Mouse (Mus musculus) olfactory bulb, adult 2 months (tissue): ENCODE data around the gene Pid1. TPM values are rescaled to one million over a fixed set of nuclear protein-coding genes. Genes with fewer than 3 reads are reported as not detected.

Experiments used
- H3K27ac ChIP-seq: fragments of 200-500 bp; 2 replicates; pipeline ENCODE4 v1.5.1; 2012; ENCODE audit warnings: low read depth, low read length; ENCODE audit not compliant: insufficient read depth
- H3K4me1 ChIP-seq: fragments of 200-500 bp; 2 replicates; pipeline ENCODE4 v1.6.1; 2012; ENCODE audit warnings: low read length; ENCODE audit not compliant: control insufficient read depth, insufficient read depth
- H3K4me3 ChIP-seq: fragments of 200-500 bp; 2 replicates; pipeline ENCODE4 v1.5.1; 2012; ENCODE audit warnings: mild to moderate bottlenecking, low read depth, low read length, moderate library complexity; ENCODE audit not compliant: insufficient read depth
- CTCF ChIP-seq: fragments of 200-500 bp; IDR thresholded peaks from 2 replicates; pipeline ENCODE4 v1.5.1; 2012; ENCODE audit warnings: low read depth, mild to moderate bottlenecking, low read length, moderate library complexity; ENCODE audit not compliant: insufficient read depth
- POLR2A ChIP-seq: fragments of 200-500 bp; IDR thresholded peaks from 2 replicates; pipeline ENCODE4 v1.6.1; 2012; ENCODE audit warnings: mild to moderate bottlenecking, low read depth, low read length, moderate library complexity; ENCODE audit not compliant: insufficient read depth
- WGBS: fragments of 180-500 bp; shearing (Covaris S2); methylation state at CpG from one replicate; pipeline ENCODE4 v1.1.7; 2018; 5-methylcytosine and 5-hydroxymethylcytosine counted together
- polyA plus RNA-seq: library from polyadenylated mRNA; stranded (reverse); fragments of >200 nt; gene quantifications from 2 replicates; pipeline ENCODE4 v1.2.4, GENCODE M21; 2012; ENCODE audit warnings: low replicate concordance; ENCODE audit not compliant: missing spikeins, insufficient read depth, insufficient read length

The Pid1 gene
- polyA plus RNA-seq, 1 experiment, result not detected

- Histone ChIP-seq H3K4me3 (no peak overlapping the region), H3K27ac (no peak overlapping the region), H3K4me1 (no peaks in the 10 kb centered on the region)
- 45% methylated on average over 6 of the region's 6 CpGs for WGBS
- TF ChIP-seq CTCF (no peak), POLR2A (no peak)
These were observed 276.7 kb downstream of the Pid1 start for GRCm38 (mm10) chr1:84087325-84087724.

DNA sequence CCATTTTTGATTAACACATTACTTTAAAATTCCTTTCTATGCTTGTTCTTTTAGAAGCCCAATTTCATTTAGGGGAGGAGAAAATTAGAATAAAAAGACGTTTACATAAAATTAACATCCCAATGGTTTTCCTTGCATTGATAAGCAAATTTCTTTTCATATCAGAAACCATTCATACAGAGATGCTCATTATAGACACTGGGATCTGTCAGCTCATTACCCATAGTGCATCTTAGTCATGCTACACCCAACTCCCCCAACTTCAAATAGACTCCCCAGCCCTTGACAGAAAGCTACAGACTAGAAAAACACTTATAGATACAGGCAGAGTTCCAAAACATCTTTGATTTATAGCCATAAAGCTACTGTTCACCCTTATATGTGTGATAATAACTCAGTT is 277.5 kb downstream of the Pid1 start:
- no peaks in the 10 kb centered on the region for H3K4me1 ChIP-seq
- no peak overlapping the region for H3K4me3 ChIP-seq
- TF ChIP-seq CTCF (no peak), POLR2A (no peak)
- no peak overlapping the region for H3K27ac ChIP-seq
- whole genome bisulfite sequencing, result 58% methylated on average over 1 of the region's 1 CpGs

DNA sequence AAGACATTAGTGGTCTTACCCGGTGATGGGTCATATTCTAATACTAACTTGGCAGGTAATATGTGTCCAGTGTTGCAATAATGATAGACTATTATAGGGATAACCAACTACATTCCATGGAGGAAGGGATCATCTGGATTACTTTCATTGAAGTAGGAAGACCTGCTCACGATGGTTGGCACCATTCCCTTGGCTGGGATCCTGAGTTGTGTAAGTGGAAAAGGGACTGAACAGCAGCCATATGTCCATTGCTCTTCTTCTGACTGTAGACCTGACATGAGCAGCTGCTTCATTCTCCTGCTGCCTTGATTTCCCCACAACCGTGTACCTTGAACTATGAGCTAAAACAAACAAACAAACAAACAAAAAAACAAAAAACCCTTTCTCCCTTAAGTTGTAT is 278.6 kb downstream of the Pid1 start:
- WGBS, result 82% methylated on average over 3 of the region's 3 CpGs

DNA sequence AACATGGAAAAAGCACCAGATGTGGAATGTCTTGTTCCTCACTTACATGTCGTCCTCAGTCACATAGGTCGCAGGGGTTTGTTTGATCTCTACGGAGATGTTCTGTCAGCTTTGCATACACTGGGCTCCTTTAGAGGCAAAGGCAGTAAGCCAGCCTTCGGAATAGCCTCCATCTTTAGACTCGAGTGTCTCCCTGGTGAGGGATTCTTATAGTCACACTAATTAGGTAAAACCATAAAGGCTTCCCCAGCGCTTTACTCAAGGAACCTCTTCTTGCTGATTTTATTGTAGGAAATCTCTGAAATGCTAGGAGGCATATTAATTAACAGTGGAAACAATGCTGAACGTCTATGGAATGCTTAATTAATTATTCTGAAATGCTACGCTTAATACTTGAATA is 284.4 kb downstream of the Pid1 start:
- Histone ChIP-seq H3K4me3 (no peak overlapping the region), H3K4me1 (no peaks in the 10 kb centered on the region), H3K27ac (no peak overlapping the region)
- TF ChIP-seq CTCF (no peak), POLR2A (no peak)
- 52% methylated on average over 8 of the region's 8 CpGs for WGBS

More for the DNA sequence above, 278.6 kb downstream of the Pid1 start:
- TF ChIP-seq CTCF (no peak), POLR2A (no peak)
- H3K27ac ChIP-seq, result no peak overlapping the region
- no peaks in the 10 kb centered on the region for H3K4me1 ChIP-seq
- no peak overlapping the region for H3K4me3 ChIP-seq

DNA sequence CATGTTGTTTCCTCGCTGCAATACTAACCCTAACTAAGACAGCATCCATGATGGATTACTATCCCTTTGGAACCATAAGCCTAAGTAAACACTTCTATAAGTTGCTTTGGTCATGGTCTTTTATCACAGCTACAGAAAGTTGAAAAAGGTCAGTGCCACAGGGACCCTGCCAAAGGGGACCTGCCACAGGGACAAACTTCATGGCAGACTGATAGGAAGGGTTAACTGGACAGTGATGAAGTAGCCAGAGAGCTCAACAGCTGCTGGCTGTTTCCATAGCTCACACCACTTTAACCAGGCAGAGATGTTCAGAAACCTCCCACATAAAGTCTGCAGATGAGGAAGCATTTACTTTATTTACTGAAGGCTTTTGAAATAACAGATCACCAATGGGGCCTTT is 287.0 kb downstream of the Pid1 start:
- WGBS, result 98% methylated on average over 1 of the region's 1 CpGs
- H3K27ac ChIP-seq, result no peak overlapping the region

GRCm38 (mm10) chr1:84056884-84057630 is 306.9 kb downstream of the Pid1 start:
- no peak for TF ChIP-seq POLR2A
- TF ChIP-seq CTCF, result no peak
- 72% methylated on average over 5 of the region's 5 CpGs for WGBS
- no peak overlapping the region for H3K27ac ChIP-seq

More for the DNA sequence above, 287.0 kb downstream of the Pid1 start:
- Histone ChIP-seq H3K4me1 (no peaks in the 10 kb centered on the region), H3K4me3 (no peak overlapping the region)
- TF ChIP-seq POLR2A (no peak), CTCF (no peak)

DNA sequence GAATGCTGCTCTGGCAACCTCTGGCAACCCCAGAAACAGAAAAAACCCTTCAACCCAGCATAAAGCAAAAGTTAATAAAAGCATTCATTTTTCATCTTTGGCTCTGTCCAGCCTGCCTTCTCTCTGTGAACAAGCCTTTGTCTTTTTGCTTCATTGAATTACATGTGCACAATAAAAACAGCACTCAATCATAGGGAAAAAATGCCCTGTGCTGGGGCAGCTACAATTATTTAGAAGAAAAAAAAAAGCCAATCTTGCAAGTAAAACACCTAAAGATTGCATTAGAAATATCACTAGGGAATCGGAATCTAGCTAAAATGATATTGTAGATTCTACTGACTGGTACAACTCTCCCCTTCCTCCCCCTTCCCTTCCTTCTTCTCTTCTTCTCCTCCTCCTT is 307.7 kb downstream of the Pid1 start:
- H3K4me3 ChIP-seq, result no peak overlapping the region
- no peak overlapping the region for H3K27ac ChIP-seq
- no peak for TF ChIP-seq CTCF
- no peaks in the 10 kb centered on the region for H3K4me1 ChIP-seq
- WGBS, result 69% methylated on average over 1 of the region's 1 CpGs

More at GRCm38 (mm10) chr1:84056884-84057630, 306.9 kb downstream of the Pid1 start:
- H3K4me1 ChIP-seq, result no peaks in the 10 kb centered on the region
- no peak overlapping the region for H3K4me3 ChIP-seq

DNA sequence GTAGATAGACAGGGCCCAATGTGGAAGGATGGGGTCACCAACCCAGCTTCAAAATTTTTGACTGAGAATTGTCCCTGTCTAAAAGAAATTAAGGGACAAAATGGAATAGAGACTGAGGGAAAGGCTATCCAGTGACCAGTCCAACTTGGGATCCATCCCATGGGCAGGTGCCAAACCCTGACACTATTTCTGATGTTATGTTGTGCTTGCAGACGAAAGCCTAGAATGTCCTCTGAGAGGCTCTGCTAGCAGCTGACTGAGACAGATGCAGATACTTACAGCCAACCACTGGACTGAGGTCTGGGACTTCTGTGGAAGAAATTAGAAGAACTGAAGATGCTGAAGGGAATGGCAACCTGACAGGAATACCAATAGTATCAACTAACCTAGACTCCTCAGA is 338.2 kb downstream of the Pid1 start:
- TF ChIP-seq POLR2A, result no peak
- TF ChIP-seq CTCF, result no peak
- Histone ChIP-seq H3K4me1 (peaks cover 2% of the 10 kb centered on the region; the same call in 1 of the 2 replicates), H3K4me3 (no peak overlapping the region), H3K27ac (no peak overlapping the region)
- 83% methylated on average over 1 of the region's 1 CpGs for WGBS

- TF ChIP-seq POLR2A (no peak), CTCF (no peak)
- Histone ChIP-seq H3K4me3 (no peak overlapping the region), H3K4me1 (no peaks in the 10 kb centered on the region), H3K27ac (no peak overlapping the region)
- 86% methylated on average over 4 of the region's 4 CpGs for WGBS
These were observed 351.1 kb downstream of the Pid1 start for GRCm38 (mm10) chr1:84012871-84013375.

GRCm38 (mm10) chr1:84002630-84003029 is 361.4 kb downstream of the Pid1 start:
- TF ChIP-seq CTCF (no peak), POLR2A (no peak)
- WGBS, result 59% methylated on average over 4 of the region's 4 CpGs
- Histone ChIP-seq H3K27ac (no peak overlapping the region), H3K4me1 (no peaks in the 10 kb centered on the region), H3K4me3 (no peak overlapping the region)
